Mouse (Mus musculus) limb, embryonic 14.5 days (tissue): ENCODE measurements at regions not wholly inside any gene's neighbourhood (a gene's known extent, or its start where the extent isn't known, plus 50 kb on each side); places are given as distances from the start of the nearest gene placed in this dataset.

Experiments used
- ATAC-seq: fragments of 200-750 bp; cut with Nextera tagmentation; 2 replicates; pipeline ENCODE4 v1.8.0; 2017; ENCODE audit warnings: low read depth, moderate number of reproducible peaks, moderate TSS enrichment; ENCODE audit not compliant: low FRiP score
- DNase-seq: peaks from one replicate; pipeline ENCODE4 v3.0.0-alpha.2; 2015; ENCODE audit warnings: low spot score
- H3K27ac ChIP-seq: fragments of 300-500 bp; sonication (generic); replicated peaks from 2 replicates; pipeline ENCODE4 v1.5.1; 2014; ENCODE audit warnings: low read depth, mild to moderate bottlenecking, low read length, moderate library complexity, mixed read lengths
- H3K27me3 ChIP-seq: fragments of 300-500 bp; sonication (generic); 2 replicates; pipeline ENCODE4 v1.6.1; 2014; ENCODE audit warnings: low read length, mixed read lengths; ENCODE audit not compliant: control insufficient read depth, insufficient read depth
- H3K36me3 ChIP-seq: fragments of 300-500 bp; sonication (generic); 2 replicates; pipeline ENCODE4 v1.6.1; 2014; ENCODE audit warnings: mild to moderate bottlenecking, low read length, moderate library complexity, mixed read lengths; ENCODE audit not compliant: control insufficient read depth, insufficient read depth
- H3K4me1 ChIP-seq: fragments of 300-500 bp; sonication (generic); 2 replicates; pipeline ENCODE4 v1.6.1; 2014; ENCODE audit warnings: antibody characterized with exemption, low read length, mixed read lengths; ENCODE audit not compliant: control insufficient read depth, insufficient read depth
- H3K4me2 ChIP-seq: fragments of 300-500 bp; sonication (generic); replicated peaks from 2 replicates; pipeline ENCODE4 v1.6.1; 2014; ENCODE audit warnings: low read depth, mild to moderate bottlenecking, low read length, moderate library complexity; ENCODE audit not compliant: severe bottlenecking
- H3K4me3 ChIP-seq: fragments of 300-500 bp; sonication (generic); replicated peaks from 2 replicates; pipeline ENCODE4 v1.5.1; 2014; ENCODE audit warnings: low read length
- H3K9ac ChIP-seq: fragments of 300-500 bp; sonication (generic); 2 replicates; pipeline ENCODE4 v1.6.1; 2014; ENCODE audit warnings: mild to moderate bottlenecking, low read depth, low read length, moderate library complexity; ENCODE audit not compliant: severe bottlenecking
- H3K9me3 ChIP-seq: fragments of 300-500 bp; sonication (generic); 2 replicates; pipeline ENCODE4 v1.6.1; 2016; ENCODE audit warnings: low read length; ENCODE audit not compliant: control insufficient read depth
- POLR2A ChIP-seq: fragments of 200-500 bp; IDR thresholded peaks from 2 replicates; pipeline ENCODE4 v1.8.0; 2012; ENCODE audit warnings: inconsistent platforms, mild to moderate bottlenecking, moderate library complexity, borderline replicate concordance; ENCODE audit not compliant: insufficient read depth, insufficient read length; ENCODE audit errors: extremely low read depth
- WGBS: fragments of 180-500 bp; shearing (Covaris S2); extraction: QIAGEN DNeasy Blood & Tissue Kit; methylation state at CpG from one replicate; pipeline ENCODE4 v1.1.7; 2014; 5-methylcytosine and 5-hydroxymethylcytosine counted together

- no peak overlapping the region for H3K9ac ChIP-seq
- 74% methylated on average over 3 of the region's 3 CpGs for WGBS
- no peak for DNase-seq
Observed at GRCm38 (mm10) chr14:71085721-71086120, 486.1 kb upstream of the Fam160b2 start.

DNA sequence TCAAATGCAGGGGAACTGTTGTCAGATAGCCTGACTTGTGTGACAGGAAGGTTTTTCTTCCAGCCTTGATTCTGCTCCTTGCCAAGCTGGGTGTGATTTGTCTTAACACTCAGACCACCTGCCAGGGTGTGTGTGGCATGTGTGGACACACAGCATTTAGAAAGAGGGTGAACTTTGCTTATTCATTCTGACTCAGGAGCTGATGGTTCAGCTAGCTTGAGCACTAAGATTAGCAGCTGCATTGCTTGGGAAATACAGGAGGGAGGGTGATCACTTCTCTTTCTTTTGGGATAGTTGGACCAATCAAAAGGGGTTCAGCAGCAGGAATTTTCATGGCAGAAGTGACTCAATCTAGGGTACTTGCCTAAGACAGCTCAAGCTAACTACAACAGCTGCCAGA lies 482.7 kb upstream of the Fam160b2 start:
- no peaks in the 10 kb centered on the region for H3K36me3 ChIP-seq
- H3K9ac ChIP-seq = no peak overlapping the region
- no peaks in the 10 kb centered on the region for H3K27me3 ChIP-seq
- TF ChIP-seq POLR2A = no peak
- ATAC-seq (no peak), DNase-seq (no peak)
- H3K4me2 ChIP-seq = no peak overlapping the region
- H3K27ac ChIP-seq = no peak overlapping the region
- H3K4me3 ChIP-seq = no peak overlapping the region
- no peaks in the 10 kb centered on the region for H3K9me3 ChIP-seq
- H3K4me1 ChIP-seq = no peaks in the 10 kb centered on the region

More at GRCm38 (mm10) chr14:71085721-71086120, 486.1 kb upstream of the Fam160b2 start:
- Histone ChIP-seq H3K4me3 (no peak overlapping the region), H3K36me3 (no peaks in the 10 kb centered on the region), H3K9me3 (no peaks in the 10 kb centered on the region), H3K4me1 (no peaks in the 10 kb centered on the region), H3K4me2 (no peak overlapping the region), H3K27me3 (no peaks in the 10 kb centered on the region), H3K27ac (no peak overlapping the region)
- TF ChIP-seq POLR2A = no peak
- ATAC-seq = no peak

DNA sequence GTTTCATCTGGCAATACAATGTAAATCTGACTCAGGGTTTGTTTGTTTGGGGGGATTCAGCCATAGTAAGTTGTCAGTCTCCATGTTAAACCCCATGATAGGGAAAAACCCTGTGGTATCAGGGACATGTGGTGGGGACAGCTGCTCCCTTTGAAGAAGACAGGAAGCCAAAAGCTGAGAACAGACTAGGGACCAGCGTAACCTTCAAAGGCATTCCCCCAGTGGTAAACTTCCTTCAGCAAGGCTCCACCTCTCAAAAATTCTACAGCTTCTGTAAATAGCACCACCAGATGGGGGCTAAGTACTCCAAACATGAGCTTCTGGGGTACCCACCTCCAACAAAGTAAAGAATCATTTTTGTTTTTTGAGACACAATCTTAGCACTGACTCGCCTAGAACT lies 476.0 kb upstream of the Fam160b2 start:
- Histone ChIP-seq H3K27me3 (no peaks in the 10 kb centered on the region), H3K36me3 (no peaks in the 10 kb centered on the region), H3K4me3 (no peak overlapping the region), H3K9me3 (no peaks in the 10 kb centered on the region), H3K9ac (no peak overlapping the region), H3K4me2 (no peak overlapping the region), H3K4me1 (no peaks in the 10 kb centered on the region), H3K27ac (no peak overlapping the region)
- no peak for ATAC-seq
- no peak for TF ChIP-seq POLR2A
- 67% methylated on average over 2 of the region's 2 CpGs for WGBS
- no peak for DNase-seq

DNA sequence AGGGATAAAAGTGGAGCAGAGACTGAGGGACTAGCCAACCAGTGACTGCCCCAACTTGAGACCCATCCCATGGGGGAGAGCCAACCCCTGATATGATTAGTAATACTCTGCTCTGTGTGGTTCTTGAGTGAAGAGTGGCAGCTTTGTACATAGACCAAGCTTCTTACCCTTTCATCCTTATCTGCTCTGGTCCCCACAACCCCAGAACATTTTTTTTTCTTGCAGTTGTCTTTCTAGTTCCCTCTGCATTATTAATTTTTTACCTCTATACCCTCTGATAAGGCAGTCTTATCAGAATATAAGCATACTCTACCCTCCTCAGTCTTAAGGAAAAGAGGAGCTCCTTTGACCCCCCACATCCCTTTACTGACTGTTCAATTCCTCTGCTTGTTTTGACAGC lies 474.4 kb upstream of the Fam160b2 start:
- H3K4me3 ChIP-seq = no peak overlapping the region
- no peak for DNase-seq
- no peak for TF ChIP-seq POLR2A
- H3K4me1 ChIP-seq = no peaks in the 10 kb centered on the region
- H3K36me3 ChIP-seq = no peaks in the 10 kb centered on the region
- no peak for ATAC-seq
- no peak overlapping the region for H3K9ac ChIP-seq
- peaks cover 3% of the 10 kb centered on the region; the same call in 1 of the 2 replicates for H3K9me3 ChIP-seq
- H3K27me3 ChIP-seq = no peaks in the 10 kb centered on the region
- no peak overlapping the region for H3K4me2 ChIP-seq
- no peak overlapping the region for H3K27ac ChIP-seq

DNA sequence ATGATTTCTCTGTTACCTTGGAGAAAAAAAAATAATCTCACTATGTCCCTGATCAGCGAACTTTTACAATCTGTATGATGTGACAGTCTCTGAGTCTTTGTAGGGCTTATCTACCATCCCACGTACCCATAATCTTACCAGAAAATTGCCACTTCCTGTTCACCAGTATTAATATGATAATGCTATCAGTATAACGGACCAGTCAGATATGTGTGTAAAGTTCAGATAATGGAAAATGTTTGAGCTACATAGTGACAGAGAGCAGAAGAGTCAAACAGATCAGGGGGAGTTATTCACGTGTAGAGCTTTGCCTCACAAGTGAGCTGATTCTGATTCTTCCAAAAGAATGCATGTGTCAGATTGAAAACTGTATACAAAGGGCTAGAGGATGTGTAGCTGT lies 466.0 kb upstream of the Fam160b2 start:
- no peak overlapping the region for H3K9ac ChIP-seq
- no peak for DNase-seq
- H3K9me3 ChIP-seq = peaks cover 3% of the 10 kb centered on the region; the same call in 1 of the 2 replicates
- no peaks in the 10 kb centered on the region for H3K27me3 ChIP-seq
- no peak for TF ChIP-seq POLR2A
- no peak overlapping the region for H3K27ac ChIP-seq
- 76% methylated on average over 4 of the region's 4 CpGs for WGBS
- H3K4me2 ChIP-seq = no peak overlapping the region
- no peak overlapping the region for H3K4me3 ChIP-seq
- no peak for ATAC-seq
- H3K4me1 ChIP-seq = no peaks in the 10 kb centered on the region
- H3K36me3 ChIP-seq = no peaks in the 10 kb centered on the region

DNA sequence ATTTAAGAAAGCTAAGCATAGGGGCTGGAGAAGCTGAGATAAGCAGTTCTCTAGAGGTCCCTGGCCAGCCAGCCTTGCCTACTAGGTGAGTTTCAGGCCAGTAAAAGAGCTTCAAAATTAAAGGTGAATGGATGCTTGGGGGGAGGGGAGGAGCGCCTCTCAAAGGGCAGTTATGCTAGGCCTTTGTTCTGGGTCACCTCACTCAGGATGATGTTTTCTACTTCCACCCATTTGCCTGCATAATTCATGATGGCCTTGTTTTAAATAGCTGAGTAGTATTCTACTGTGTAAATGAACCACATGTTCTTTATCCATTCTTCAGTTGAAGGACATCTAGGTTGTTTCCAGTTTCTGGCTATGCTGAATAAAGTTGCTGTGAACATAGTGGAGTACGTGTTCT lies 457.0 kb upstream of the Fam160b2 start:
- no peak overlapping the region for H3K9ac ChIP-seq
- H3K4me2 ChIP-seq = no peak overlapping the region
- no peaks in the 10 kb centered on the region for H3K4me1 ChIP-seq
- H3K4me3 ChIP-seq = no peak overlapping the region
- DNase-seq (no peak), ATAC-seq (no peak)
- 92% methylated on average over 2 of the region's 2 CpGs for WGBS
- no peaks in the 10 kb centered on the region for H3K27me3 ChIP-seq
- H3K9me3 ChIP-seq = no peaks in the 10 kb centered on the region
- TF ChIP-seq POLR2A = no peak
- no peak overlapping the region for H3K27ac ChIP-seq
- no peaks in the 10 kb centered on the region for H3K36me3 ChIP-seq
